Mouse (Mus musculus): ENCODE data around the gene Prcp. TPM values are rescaled to one million over a fixed set of nuclear protein-coding genes. Genes with fewer than 3 reads are reported as not detected.

Prcp gene
- polyA plus RNA-seq, 1 experiment from 2014 or later = 19.4 TPM

- H3K27ac ChIP-seq (ENCODE audit: low read depth, low read length) = no peak overlapping the region
- DNase-seq (ENCODE audit: low spot score, missing footprints) (no peak), ATAC-seq (ENCODE audit: low FRiP score) (no peak)
- WGBS = 88% methylated on average over 3 of the region's 3 CpGs
- H3K4me2 ChIP-seq = no peak overlapping the region
- H3K9ac ChIP-seq (ENCODE audit: low read length) = no peak overlapping the region
- no peaks in the 10 kb centered on the region for H3K27me3 ChIP-seq (ENCODE audit: control insufficient read depth, insufficient read depth, low read length)
- H3K9me3 ChIP-seq (ENCODE audit: control insufficient read depth, low read length) = no peaks in the 10 kb centered on the region
- H3K4me3 ChIP-seq (ENCODE audit: low read depth, low read length) = no peak overlapping the region
- no peaks in the 10 kb centered on the region for H3K36me3 ChIP-seq (ENCODE audit: control insufficient read depth, insufficient read depth, low read length)
- H3K4me1 ChIP-seq (ENCODE audit: control insufficient read depth, insufficient read depth, low read length) = no peaks in the 10 kb centered on the region
These were observed 26.0 kb upstream of the Prcp start for GRCm38 (mm10) chr7:92848246-92848645.

GRCm38 (mm10) chr7:92866526-92866925 lies 7.7 kb upstream of the Prcp start:
- no peaks in the 10 kb centered on the region for H3K4me1 ChIP-seq (ENCODE audit: control insufficient read depth, insufficient read depth, low read length)
- H3K4me2 ChIP-seq = no peak overlapping the region
- ATAC-seq (ENCODE audit: low FRiP score) (no peak), DNase-seq (ENCODE audit: low spot score, missing footprints) (peak; percentile 85)
- H3K9me3 ChIP-seq (ENCODE audit: control insufficient read depth, low read length) = no peaks in the 10 kb centered on the region
- H3K4me3 ChIP-seq (ENCODE audit: low read depth, low read length) = no peak overlapping the region
- WGBS = 37% methylated on average over 2 of the region's 2 CpGs
- H3K27me3 ChIP-seq (ENCODE audit: control insufficient read depth, insufficient read depth, low read length) = no peaks in the 10 kb centered on the region
- no peak overlapping the region for H3K27ac ChIP-seq (ENCODE audit: low read depth, low read length)
- no peak overlapping the region for H3K9ac ChIP-seq (ENCODE audit: low read length)
- H3K36me3 ChIP-seq (ENCODE audit: control insufficient read depth, insufficient read depth, low read length) = no peaks in the 10 kb centered on the region

GRCm38 (mm10) chr7:92870161-92870560 lies 4.1 kb upstream of the Prcp start:
- no peak for DNase-seq (ENCODE audit: low spot score, missing footprints)
- H3K4me1 ChIP-seq (ENCODE audit: control insufficient read depth, insufficient read depth, low read length) = peaks cover 6% of the 10 kb centered on the region
- no peak overlapping the region for H3K9ac ChIP-seq (ENCODE audit: low read length)
- WGBS = 83% methylated on average over 3 of the region's 3 CpGs
- no peak overlapping the region for H3K27ac ChIP-seq (ENCODE audit: low read depth, low read length)
- no peaks in the 10 kb centered on the region for H3K9me3 ChIP-seq (ENCODE audit: control insufficient read depth, low read length)
- no peak overlapping the region for H3K4me3 ChIP-seq (ENCODE audit: low read depth, low read length)
- H3K27me3 ChIP-seq (ENCODE audit: control insufficient read depth, insufficient read depth, low read length) = no peaks in the 10 kb centered on the region
- no peak overlapping the region for H3K4me2 ChIP-seq
- ATAC-seq (ENCODE audit: low FRiP score) = no peak
- H3K36me3 ChIP-seq (ENCODE audit: control insufficient read depth, insufficient read depth, low read length) = no peaks in the 10 kb centered on the region

- Histone ChIP-seq H3K9ac (ENCODE audit: low read length) (no peak overlapping the region), H3K36me3 (ENCODE audit: control insufficient read depth, insufficient read depth, low read length) (no peaks in the 10 kb centered on the region), H3K27ac (ENCODE audit: low read depth, low read length) (no peak overlapping the region), H3K4me2 (no peak overlapping the region), H3K9me3 (ENCODE audit: control insufficient read depth, low read length) (no peaks in the 10 kb centered on the region), H3K4me3 (ENCODE audit: low read depth, low read length) (no peak overlapping the region), H3K27me3 (ENCODE audit: control insufficient read depth, insufficient read depth, low read length) (no peaks in the 10 kb centered on the region), H3K4me1 (ENCODE audit: control insufficient read depth, insufficient read depth, low read length) (peaks cover 12% of the 10 kb centered on the region)
- WGBS = 92% methylated on average over 4 of the region's 4 CpGs
- no peak for ATAC-seq (ENCODE audit: low FRiP score)
- no peak for DNase-seq (ENCODE audit: low spot score, missing footprints)
These were observed 2.7 kb upstream of the Prcp start for GRCm38 (mm10) chr7:92871596-92871995.

GRCm38 (mm10) chr7:92874761-92875408 lies 615 bp downstream of the Prcp start:
- Histone ChIP-seq H3K27ac (ENCODE audit: low read depth, low read length) (peak overlapping the region; percentile 93), H3K27me3 (ENCODE audit: control insufficient read depth, insufficient read depth, low read length) (no peaks in the 10 kb centered on the region), H3K9me3 (ENCODE audit: control insufficient read depth, low read length) (no peaks in the 10 kb centered on the region), H3K9ac (ENCODE audit: low read length) (peak overlapping the region; percentile 86), H3K4me1 (ENCODE audit: control insufficient read depth, insufficient read depth, low read length) (peaks cover 17% of the 10 kb centered on the region), H3K4me2 (peak overlapping the region; percentile 71), H3K36me3 (ENCODE audit: control insufficient read depth, insufficient read depth, low read length) (no peaks in the 10 kb centered on the region), H3K4me3 (ENCODE audit: low read depth, low read length) (peak overlapping the region; percentile 62)
- ATAC-seq (ENCODE audit: low FRiP score) = peak; percentile 88
- DNase-seq (ENCODE audit: low spot score, missing footprints) = peak; percentile 98
- whole genome bisulfite sequencing = 0% methylated on average over 28 of the region's 29 CpGs

- WGBS = 33% methylated on average over 3 of the region's 3 CpGs
- H3K9ac ChIP-seq (ENCODE audit: low read length) = peak overlapping the region; percentile 86
These were observed 1.8 kb downstream of the Prcp start for GRCm38 (mm10) chr7:92876066-92876465.

GRCm38 (mm10) chr7:92876538-92876937 lies 2.3 kb downstream of the Prcp start:
- Histone ChIP-seq H3K27ac (ENCODE audit: low read depth, low read length) (no peak overlapping the region), H3K4me3 (ENCODE audit: low read depth, low read length) (no peak overlapping the region), H3K9ac (ENCODE audit: low read length) (no peak overlapping the region), H3K9me3 (ENCODE audit: control insufficient read depth, low read length) (no peaks in the 10 kb centered on the region), H3K27me3 (ENCODE audit: control insufficient read depth, insufficient read depth, low read length) (no peaks in the 10 kb centered on the region), H3K36me3 (ENCODE audit: control insufficient read depth, insufficient read depth, low read length) (no peaks in the 10 kb centered on the region), H3K4me2 (peak overlapping the region; percentile 2; the same call in 1 of the 2 replicates), H3K4me1 (ENCODE audit: control insufficient read depth, insufficient read depth, low read length) (peaks cover 17% of the 10 kb centered on the region)
- no peak for ATAC-seq (ENCODE audit: low FRiP score)
- no peak for DNase-seq (ENCODE audit: low spot score, missing footprints)
- WGBS = 59% methylated on average over 7 of the region's 7 CpGs

More at GRCm38 (mm10) chr7:92876066-92876465, 1.8 kb downstream of the Prcp start:
- Histone ChIP-seq H3K4me3 (ENCODE audit: low read depth, low read length) (peak overlapping the region; percentile 62; the same call in 1 of the 2 replicates), H3K27me3 (ENCODE audit: control insufficient read depth, insufficient read depth, low read length) (no peaks in the 10 kb centered on the region), H3K4me1 (ENCODE audit: control insufficient read depth, insufficient read depth, low read length) (peaks cover 17% of the 10 kb centered on the region), H3K4me2 (peak overlapping the region; percentile 71), H3K9me3 (ENCODE audit: control insufficient read depth, low read length) (no peaks in the 10 kb centered on the region), H3K27ac (ENCODE audit: low read depth, low read length) (no peak overlapping the region), H3K36me3 (ENCODE audit: control insufficient read depth, insufficient read depth, low read length) (no peaks in the 10 kb centered on the region)
- DNase-seq (ENCODE audit: low spot score, missing footprints) = no peak
- ATAC-seq (ENCODE audit: low FRiP score) = no peak

GRCm38 (mm10) chr7:92878575-92879285 lies 4.5 kb downstream of the Prcp start:
- Histone ChIP-seq H3K4me3 (ENCODE audit: low read depth, low read length) (no peak overlapping the region), H3K4me2 (no peak overlapping the region), H3K4me1 (ENCODE audit: control insufficient read depth, insufficient read depth, low read length) (peaks cover 11% of the 10 kb centered on the region), H3K27me3 (ENCODE audit: control insufficient read depth, insufficient read depth, low read length) (no peaks in the 10 kb centered on the region), H3K9me3 (ENCODE audit: control insufficient read depth, low read length) (no peaks in the 10 kb centered on the region), H3K36me3 (ENCODE audit: control insufficient read depth, insufficient read depth, low read length) (no peaks in the 10 kb centered on the region), H3K9ac (ENCODE audit: low read length) (no peak overlapping the region), H3K27ac (ENCODE audit: low read depth, low read length) (no peak overlapping the region)
- DNase-seq (ENCODE audit: low spot score, missing footprints) = no peak
- ATAC-seq (ENCODE audit: low FRiP score) = no peak
- 86% methylated on average over 7 of the region's 7 CpGs for WGBS
